Mouse (Mus musculus) T-helper 2 cell (primary cell): ENCODE results near the gene Stat5b.

Source experiments
- in situ Hi-C: fragments of 300-600 bp; cut with MboI, MseI; formaldehyde crosslinking; loops from one replicate; pipeline ENCODE4 v1.15.1; 2025; ENCODE audit warnings: high pct_unique_total_duplicates

Gene Stat5b

DNA sequence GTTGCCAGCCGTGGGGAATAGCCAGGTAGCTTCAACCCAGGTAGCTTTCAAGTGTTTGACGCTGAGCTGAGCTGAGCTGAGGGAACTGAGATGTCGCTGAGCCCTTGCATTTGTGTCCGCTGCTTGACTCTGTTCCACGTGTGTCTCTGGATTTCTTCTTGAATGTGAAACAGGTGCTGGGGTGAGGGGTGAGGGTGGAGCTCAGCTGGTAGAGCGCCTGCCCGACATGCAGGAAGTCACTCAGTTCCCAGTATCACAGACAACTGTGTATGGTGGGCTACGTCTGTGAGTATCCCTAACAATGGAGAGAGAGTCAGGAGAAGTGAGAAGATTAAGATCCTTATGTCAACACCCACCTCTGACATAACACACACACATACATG is 20.4 kb upstream of the Stat5b start:
- in situ Hi-C loops: loop anchor here (5.0 kb wide), 1 partner anchor 64 kb away; no protein-coding TSS in a partner anchor

- in situ Hi-C loops: loop anchor here (5.0 kb wide), 1 partner anchor 63 kb away; no protein-coding TSS in a partner anchor
Measured at GRCm38 (mm10) chr11:100870256-100870967, 19.9 kb upstream of the Stat5b start.

DNA sequence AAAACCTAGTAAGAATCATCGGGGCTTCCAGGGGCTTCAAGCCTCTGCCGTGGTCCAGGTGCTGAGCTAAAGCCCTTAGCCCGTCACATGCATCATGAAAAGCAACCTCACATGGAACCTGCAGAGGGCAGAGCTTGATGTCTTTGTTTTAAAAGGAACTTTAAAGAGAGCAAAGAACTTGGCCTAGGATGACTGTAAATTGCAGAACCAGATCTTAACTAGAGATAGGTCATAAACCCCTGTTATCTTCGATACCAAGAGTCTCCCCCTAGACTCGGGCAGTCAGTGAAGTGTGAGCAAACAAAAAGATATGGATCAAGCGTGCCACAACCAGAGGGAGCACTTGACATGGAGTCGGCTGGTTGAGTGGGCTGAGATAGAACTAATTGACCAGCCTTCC is 15.1 kb upstream of the Stat5b start:
- in situ Hi-C loops: loop anchor here (5.0 kb wide), 1 partner anchor 42 kb away; no protein-coding TSS in a partner anchor

DNA sequence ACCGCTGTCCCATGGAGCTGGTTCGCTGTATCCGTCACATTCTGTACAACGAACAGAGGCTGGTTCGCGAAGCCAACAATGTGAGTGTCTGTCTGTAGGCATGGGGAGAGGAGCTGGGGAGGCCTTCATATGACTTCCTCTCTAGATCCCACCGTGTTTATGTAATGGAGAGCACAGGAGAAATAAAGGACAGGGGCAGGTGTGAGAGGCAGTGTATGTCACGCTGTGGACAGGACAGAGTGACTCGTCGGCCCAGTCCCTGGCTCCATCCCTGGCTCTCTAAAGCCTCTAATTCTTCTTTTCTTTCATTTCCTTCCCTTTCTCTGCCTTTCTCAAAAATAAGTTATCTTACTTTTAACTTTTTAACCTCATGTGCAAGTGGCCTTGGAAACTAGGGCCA is 12.6 kb upstream of the Stat5b start:
- in situ Hi-C loops: no loop called here

GRCm38 (mm10) chr11:100861836-100862235 is 11.3 kb upstream of the Stat5b start:
- in situ Hi-C loops: no loop called here

- in situ Hi-C loops: no loop called here
Measured at GRCm38 (mm10) chr11:100861335-100861734, 10.8 kb upstream of the Stat5b start.

GRCm38 (mm10) chr11:100860198-100861048 is 9.9 kb upstream of the Stat5b start:
- in situ Hi-C loops: no loop called here

- in situ Hi-C loops: no loop called here
Measured at GRCm38 (mm10) chr11:100859579-100860075, 9.1 kb upstream of the Stat5b start.

GRCm38 (mm10) chr11:100858935-100859578 is 8.5 kb upstream of the Stat5b start, which contains the start of gene Stat5a:
Gene Stat5a (plus strand): TSS chr11:100859351.
- in situ Hi-C loops: no loop called here

- in situ Hi-C loops: no loop called here
Measured at GRCm38 (mm10) chr11:100857960-100858359, 7.4 kb upstream of the Stat5b start.

GRCm38 (mm10) chr11:100855178-100855577 is 4.7 kb upstream of the Stat5b start:
- in situ Hi-C loops: no loop called here

- in situ Hi-C loops: no loop called here
Measured at GRCm38 (mm10) chr11:100854268-100854667, 3.7 kb upstream of the Stat5b start.

- in situ Hi-C loops: no loop called here
Measured at GRCm38 (mm10) chr11:100853018-100853417, 2.5 kb upstream of the Stat5b start.

- in situ Hi-C loops: no loop called here
Measured at GRCm38 (mm10) chr11:100852088-100852487, 1.6 kb upstream of the Stat5b start.

- in situ Hi-C loops: no loop called here
Measured at GRCm38 (mm10) chr11:100850778-100851528, 429 bp upstream of the Stat5b start.

- in situ Hi-C loops: no loop called here
Measured at GRCm38 (mm10) chr11:100849456-100850037, 977 bp downstream of the Stat5b start.

GRCm38 (mm10) chr11:100848789-100849379 is 1.6 kb downstream of the Stat5b start:
- in situ Hi-C loops: no loop called here

DNA sequence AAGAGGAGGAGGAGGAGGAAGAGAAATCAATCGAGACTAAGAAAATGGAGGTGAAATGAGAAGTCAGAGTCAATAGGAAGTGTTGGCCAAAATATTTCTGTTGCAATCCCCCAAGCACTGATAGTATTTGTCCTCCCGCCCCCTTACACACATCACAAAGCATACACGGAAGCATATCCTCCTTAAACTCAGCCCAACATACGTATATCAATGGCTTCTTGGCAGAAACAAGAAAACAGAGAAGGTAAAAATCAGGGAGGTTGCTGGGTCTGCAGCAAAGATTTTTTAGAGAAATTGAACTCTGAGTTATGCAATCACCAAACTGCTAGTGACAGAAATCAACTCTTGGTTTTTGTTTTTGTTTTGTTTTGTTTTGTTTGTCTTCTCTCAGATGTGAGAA is 2.4 kb downstream of the Stat5b start:
- in situ Hi-C loops: no loop called here

GRCm38 (mm10) chr11:100847572-100847971 is 3.0 kb downstream of the Stat5b start:
- in situ Hi-C loops: no loop called here

GRCm38 (mm10) chr11:100845793-100846192 is 4.7 kb downstream of the Stat5b start:
- in situ Hi-C loops: no loop called here
